Mouse (Mus musculus): ENCODE measurements around the gene Atp2b4. TPM values are rescaled to one million over a fixed set of nuclear protein-coding genes. Genes with fewer than 3 reads are reported as not detected.

Gene Atp2b4
- total RNA-seq, 2 experiments from 2014 or later = 30.7 to 40.5 TPM

DNA sequence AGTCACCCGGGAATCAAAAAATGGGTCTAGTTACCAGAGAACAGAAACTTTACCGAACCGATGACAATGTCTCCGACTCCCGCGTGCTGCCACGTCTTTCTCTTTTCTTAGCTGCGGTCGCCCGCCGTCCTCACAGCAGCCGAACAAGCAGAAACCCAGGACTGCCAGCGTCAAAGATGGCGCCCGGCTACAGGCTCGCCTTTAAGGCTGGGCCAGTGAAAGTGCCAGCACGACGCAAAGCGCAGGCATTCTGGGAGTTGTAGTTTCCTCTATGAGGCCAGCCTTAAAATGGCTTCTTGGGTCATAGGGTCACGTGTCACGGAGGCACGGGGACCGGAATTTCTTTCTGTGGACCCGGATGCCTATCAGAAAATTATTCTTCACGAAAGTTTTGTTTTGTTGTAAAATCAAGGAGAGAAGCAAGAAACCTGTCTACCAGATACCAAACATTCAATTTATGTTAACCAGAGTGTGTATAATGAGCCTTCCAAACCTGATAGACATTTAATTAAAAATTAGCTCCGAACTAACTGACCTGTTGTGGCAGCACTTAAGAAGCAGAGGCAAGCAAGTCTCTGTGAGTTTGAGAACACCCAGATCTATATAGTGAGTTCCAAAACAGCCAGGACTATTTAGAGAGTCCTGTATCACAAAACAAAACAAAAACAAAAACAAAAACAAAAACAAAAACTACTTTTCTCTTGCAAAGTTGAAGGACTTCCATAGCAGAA is 139.5 kb downstream of the Atp2b4 start, which contains the start of gene Gm38394:
Gm38394 (minus strand) TSS at position 116 of the 731 bp plus-strand sequence.
- peak; percentile 100 for ATAC-seq (replicated peaks; ENCODE audit: poor library complexity)

DNA sequence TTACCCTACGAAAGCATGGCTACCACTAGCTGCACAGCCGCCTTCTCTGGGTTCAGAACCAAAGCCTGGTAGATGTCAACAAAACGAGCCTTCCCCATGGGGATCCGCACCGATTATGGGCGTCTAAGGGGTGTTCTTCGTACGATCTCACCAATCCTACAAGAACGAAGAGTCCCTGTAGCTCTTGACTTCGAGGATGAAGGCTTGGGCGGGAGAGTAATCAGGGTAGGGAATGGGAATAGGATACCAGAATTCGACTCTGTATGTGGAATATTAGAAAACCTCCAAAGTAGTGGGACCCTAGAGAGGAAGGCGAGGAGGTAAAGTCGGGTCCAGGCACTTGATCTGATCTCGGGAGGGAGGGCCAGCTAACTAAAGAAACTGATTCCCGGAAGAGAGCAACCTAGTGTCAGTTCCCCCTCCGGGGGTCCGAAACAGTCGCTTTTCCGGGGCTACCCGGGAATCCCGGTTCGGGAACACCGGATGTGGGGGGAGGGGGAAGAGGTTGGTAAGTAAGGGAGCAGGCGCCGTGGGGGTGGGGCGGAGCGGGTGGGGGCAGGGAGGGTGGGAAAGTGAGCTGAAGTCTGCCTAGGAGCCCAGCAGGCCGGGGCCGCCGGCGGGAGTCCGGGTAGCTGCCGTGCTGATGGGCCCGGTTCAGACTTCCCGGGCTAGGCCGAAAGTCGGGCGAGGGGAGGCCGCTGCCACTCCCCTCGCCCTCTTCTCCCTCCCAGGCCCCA is 140.2 kb downstream of the Atp2b4 start, which contains the start of gene Zbed6:
Zbed6 (minus strand) TSS at position 420 of the 737 bp plus-strand sequence.
- ATAC-seq (replicated peaks; ENCODE audit: poor library complexity) = peak; percentile 47

DNA sequence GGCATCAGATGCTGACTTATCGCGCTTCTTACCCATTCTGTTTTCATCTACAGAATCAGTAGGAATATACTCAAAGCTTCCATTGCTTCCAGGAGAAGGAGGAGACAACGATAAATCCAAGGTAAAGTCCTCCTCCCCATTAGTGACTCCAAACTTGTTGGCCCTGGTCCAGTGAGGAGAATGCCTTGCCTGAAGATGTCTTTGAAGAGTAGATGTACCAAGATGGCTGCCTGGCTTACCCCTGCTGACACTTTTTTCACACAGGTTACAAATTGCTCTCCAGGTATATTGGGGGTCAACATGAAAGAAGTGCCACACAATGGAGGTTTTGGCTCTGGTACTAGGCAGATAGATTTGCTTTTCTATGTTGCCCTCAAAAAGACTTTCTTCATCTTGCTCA is 142.0 kb downstream of the Atp2b4 start:
- ATAC-seq (replicated peaks; ENCODE audit: poor library complexity) = no peak

DNA sequence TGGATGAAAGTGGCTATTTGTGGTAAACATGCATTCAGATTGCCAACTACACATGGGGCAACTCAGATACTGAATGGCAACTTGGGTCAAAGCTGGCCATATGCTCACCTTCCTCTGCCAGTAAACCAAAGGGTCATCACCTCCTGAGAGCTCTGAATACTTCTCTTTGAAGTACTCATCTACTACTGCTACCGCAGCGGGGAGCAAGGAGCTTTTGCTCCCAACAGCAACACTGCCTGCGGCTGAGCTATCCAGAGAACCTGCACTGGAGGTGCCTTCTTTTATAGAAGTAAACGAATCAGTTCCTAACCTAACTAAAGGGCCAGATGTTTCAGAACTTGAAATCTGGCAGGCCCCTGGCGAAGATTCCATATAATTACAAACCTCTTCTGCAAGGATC is 144.0 kb downstream of the Atp2b4 start:
- ATAC-seq (replicated peaks; ENCODE audit: poor library complexity) = no peak

DNA sequence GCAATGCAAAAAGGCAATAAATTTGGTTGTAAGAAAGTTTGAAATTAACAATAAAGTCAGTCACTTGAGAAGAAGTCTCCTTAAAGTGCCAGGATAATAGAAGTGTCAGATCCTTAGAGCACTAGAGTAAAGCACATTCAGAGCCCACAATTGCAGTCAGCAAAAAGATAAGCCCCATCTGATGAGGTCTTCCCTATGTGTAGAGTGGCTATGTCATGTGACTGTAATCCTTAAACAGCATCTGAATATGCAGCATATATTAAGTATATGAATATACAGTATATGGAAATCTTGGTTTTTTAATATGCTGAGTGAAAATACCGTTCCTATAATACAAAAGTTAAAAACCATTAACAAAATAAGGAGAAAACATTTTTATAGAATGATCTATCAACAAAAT is 147.8 kb downstream of the Atp2b4 start:
- no peak for ATAC-seq (replicated peaks; ENCODE audit: poor library complexity)

DNA sequence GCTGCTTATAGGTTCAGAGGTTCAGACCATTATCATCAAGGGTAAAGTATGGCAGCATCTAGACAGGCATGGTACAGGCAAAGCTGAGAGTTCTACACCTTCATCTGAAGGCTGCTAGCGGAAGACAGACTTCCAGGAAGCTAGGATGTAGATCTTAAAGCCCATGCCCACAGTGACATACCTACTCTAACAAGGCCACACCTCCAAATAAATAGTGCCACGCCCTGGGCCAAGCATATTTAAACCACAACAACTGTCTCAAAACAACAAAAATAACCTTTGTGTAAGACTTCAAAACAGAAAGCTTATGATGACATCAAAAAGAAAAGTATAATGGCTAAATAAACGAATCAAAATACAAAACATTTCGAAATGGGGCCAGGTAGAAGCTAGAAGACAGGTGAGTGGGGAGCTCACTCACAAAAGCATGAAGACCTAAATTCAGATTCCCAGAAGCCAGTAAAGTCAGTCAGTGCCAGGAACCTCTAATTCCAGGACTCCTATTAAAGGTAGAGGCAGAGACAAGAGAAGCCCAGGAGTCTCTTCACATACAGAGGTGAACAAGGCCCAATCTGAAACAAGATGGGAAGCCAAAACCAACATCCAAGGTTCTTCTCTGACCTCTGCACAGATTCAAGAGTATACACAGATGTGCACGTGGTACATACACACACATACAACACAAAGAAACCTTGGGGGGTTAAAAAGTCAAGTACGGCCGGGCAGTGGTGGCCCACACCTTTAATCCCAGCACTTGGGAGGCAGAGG is 150.4 kb downstream of the Atp2b4 start:
- ATAC-seq (replicated peaks; ENCODE audit: poor library complexity) = no peak

Other genes starting within 250 kb of the Atp2b4 start
- 442 and 480 TPM in 2 replicates for gene Snrpe, start 190.8 kb downstream of the Atp2b4 start, total RNA-seq (2015)
- 355 and 432 TPM in 2 replicates for gene Snrpe, start 190.8 kb downstream of the Atp2b4 start, total RNA-seq (2017)
- gene Zbed6, start 140.2 kb downstream of the Atp2b4 start, total RNA-seq (2015) = 9.1 and 12.8 TPM in 2 replicates
- 9.3 and 14.9 TPM in 2 replicates for gene Zbed6, start 140.2 kb downstream of the Atp2b4 start, total RNA-seq (2017)
- 18.2 and 19.0 TPM in 2 replicates for gene Gm38394, start 139.7 kb downstream of the Atp2b4 start, total RNA-seq (2015)
- 4.1 and 8.7 TPM in 2 replicates for gene Gm38394, start 139.7 kb downstream of the Atp2b4 start, total RNA-seq (2017)
- gene Lax1, start 110.9 kb downstream of the Atp2b4 start, total RNA-seq (2015) = 0.85 and 1.8 TPM in 2 replicates
- 0.75 and 2.6 TPM in 2 replicates for gene Lax1, start 110.9 kb downstream of the Atp2b4 start, total RNA-seq (2017)
- not detected in 2 replicates for gene Optc, start 107.0 kb upstream of the Atp2b4 start, total RNA-seq (2015)
- gene Optc, start 107.0 kb upstream of the Atp2b4 start, total RNA-seq (2017) = not detected in 2 replicates
- not detected in 2 replicates for gene Prelp, start 120.4 kb upstream of the Atp2b4 start, total RNA-seq (2015)
- not detected in 2 replicates for gene Prelp, start 120.4 kb upstream of the Atp2b4 start, total RNA-seq (2017)
- gene Fmod, start 236.2 kb upstream of the Atp2b4 start, total RNA-seq (2015) = not detected in 2 replicates
- not detected in 2 replicates for gene Fmod, start 236.2 kb upstream of the Atp2b4 start, total RNA-seq (2017)